Mouse (Mus musculus) ES-Bruce4 (cell line): Measurements from ENCODE around the gene Mutyh. TPM values are rescaled to one million over a fixed set of nuclear protein-coding genes. Genes with fewer than 3 reads are reported as not detected.

Source experiments
- H3K27ac ChIP-seq: 2 replicates; pipeline ENCODE4 v1.5.1; 2012; ENCODE audit warnings: low read length, inconsistent platforms; ENCODE audit not compliant: insufficient read depth
- H3K27me3 ChIP-seq: 2 replicates; pipeline ENCODE4 v1.6.1; 2012; ENCODE audit warnings: mild to moderate bottlenecking, low read length, inconsistent platforms; ENCODE audit not compliant: control insufficient read depth, poor library complexity, insufficient read depth, severe bottlenecking
- H3K36me3 ChIP-seq: 2 replicates; pipeline ENCODE4 v1.6.1; 2012; ENCODE audit warnings: inconsistent platforms, mild to moderate bottlenecking, low read length, moderate library complexity; ENCODE audit not compliant: control insufficient read depth, poor library complexity, insufficient read depth, severe bottlenecking
- H3K4me1 ChIP-seq: one replicate; pipeline ENCODE4 v1.8.1; 2011; ENCODE audit warnings: low read length; ENCODE audit not compliant: control insufficient read depth, insufficient read depth
- H3K4me3 ChIP-seq: 2 replicates; pipeline ENCODE4 v1.5.1; 2011; ENCODE audit warnings: low read depth, mild to moderate bottlenecking, low read length
- H3K9ac ChIP-seq: 2 replicates; pipeline ENCODE4 v1.6.1; 2012; ENCODE audit warnings: low read depth, mild to moderate bottlenecking, inconsistent platforms; ENCODE audit not compliant: poor library complexity, severe bottlenecking
- H3K9me3 ChIP-seq: replicated peaks from 2 replicates; pipeline ENCODE4 v1.6.1; 2012; ENCODE audit warnings: mild to moderate bottlenecking, low read length, inconsistent platforms; ENCODE audit not compliant: control insufficient read depth, poor library complexity, insufficient read depth, severe bottlenecking
- CTCF ChIP-seq: IDR thresholded peaks from one replicate; pipeline ENCODE4 v1.8.1; 2011; ENCODE audit warnings: low read depth, low read length
- EP300 ChIP-seq: IDR thresholded peaks from 2 replicates; pipeline ENCODE4 v1.6.1; 2011; ENCODE audit warnings: low read depth, low read length; ENCODE audit not compliant: insufficient read depth
- POLR2A ChIP-seq: IDR thresholded peaks from one replicate; pipeline ENCODE4 v1.8.1; 2011; ENCODE audit warnings: low read length; ENCODE audit not compliant: insufficient read depth
- polyA plus RNA-seq: library from polyadenylated mRNA; stranded (reverse); fragments of >200 nt; gene quantifications from 2 replicates; pipeline ENCODE4 v1.2.4, GENCODE M21; 2011; ENCODE audit warnings: low read depth; ENCODE audit not compliant: missing spikeins, insufficient read depth, insufficient read length

Gene Mutyh
- polyA plus RNA-seq, 1 experiment, result 30.0 TPM

GRCm38 (mm10) chr4:116840841-116841240 is 33.3 kb downstream of the Mutyh start:
- TF ChIP-seq CTCF, result no peak
- no peak for TF ChIP-seq EP300
- TF ChIP-seq POLR2A, result no peak
- no peaks in the 10 kb centered on the region for H3K4me1 ChIP-seq
- no peak overlapping the region for H3K4me3 ChIP-seq
- no peaks in the 10 kb centered on the region for H3K9me3 ChIP-seq
- H3K27me3 ChIP-seq, result no peaks in the 10 kb centered on the region; the same call in 1 of the 2 replicates
- no peaks in the 10 kb centered on the region for H3K36me3 ChIP-seq
- H3K9ac ChIP-seq, result no peak overlapping the region
- no peak overlapping the region for H3K27ac ChIP-seq

- Histone ChIP-seq H3K27me3 (no peaks in the 10 kb centered on the region; the same call in 1 of the 2 replicates), H3K36me3 (no peaks in the 10 kb centered on the region), H3K4me1 (no peaks in the 10 kb centered on the region), H3K9me3 (no peaks in the 10 kb centered on the region), H3K9ac (no peak overlapping the region), H3K4me3 (no peak overlapping the region), H3K27ac (no peak overlapping the region)
- TF ChIP-seq POLR2A (no peak), CTCF (peak; percentile 51)
Measured at GRCm38 (mm10) chr4:116844324-116844723, 36.8 kb downstream of the Mutyh start.

GRCm38 (mm10) chr4:116849901-116850300 is 42.4 kb downstream of the Mutyh start:
- H3K4me3 ChIP-seq, result no peak overlapping the region
- no peaks in the 10 kb centered on the region for H3K4me1 ChIP-seq
- no peak overlapping the region for H3K9ac ChIP-seq
- no peaks in the 10 kb centered on the region for H3K9me3 ChIP-seq
- no peaks in the 10 kb centered on the region for H3K36me3 ChIP-seq
- no peaks in the 10 kb centered on the region for H3K27me3 ChIP-seq
- TF ChIP-seq EP300 (no peak), CTCF (no peak), POLR2A (no peak)
- H3K27ac ChIP-seq, result no peak overlapping the region

DNA sequence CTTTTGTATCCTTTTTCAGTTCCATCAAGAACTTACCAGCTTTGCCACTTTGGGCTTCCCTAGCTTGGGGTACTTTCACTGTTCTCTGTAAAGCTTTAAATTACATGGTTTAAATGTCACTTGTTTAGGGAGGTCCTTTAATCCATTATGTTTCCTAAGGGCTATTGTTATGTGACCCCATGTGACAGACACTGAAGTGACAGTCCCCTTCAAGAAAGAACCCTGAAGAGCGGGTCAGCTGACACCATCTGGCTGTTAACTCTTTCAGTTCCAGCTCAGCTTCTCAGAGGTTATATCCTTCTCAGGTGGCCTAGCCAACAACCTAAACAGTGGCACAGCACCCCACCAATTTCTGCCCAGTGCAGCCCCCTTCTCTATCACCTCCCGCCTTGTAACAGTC is 46.8 kb downstream of the Mutyh start:
- TF ChIP-seq CTCF, result no peak
- no peak for TF ChIP-seq EP300
- TF ChIP-seq POLR2A, result no peak
- H3K36me3 ChIP-seq, result no peaks in the 10 kb centered on the region
- no peak overlapping the region for H3K27ac ChIP-seq
- no peak overlapping the region for H3K9ac ChIP-seq
- no peaks in the 10 kb centered on the region for H3K9me3 ChIP-seq
- no peaks in the 10 kb centered on the region for H3K27me3 ChIP-seq
- no peaks in the 10 kb centered on the region for H3K4me1 ChIP-seq
- no peak overlapping the region for H3K4me3 ChIP-seq

DNA sequence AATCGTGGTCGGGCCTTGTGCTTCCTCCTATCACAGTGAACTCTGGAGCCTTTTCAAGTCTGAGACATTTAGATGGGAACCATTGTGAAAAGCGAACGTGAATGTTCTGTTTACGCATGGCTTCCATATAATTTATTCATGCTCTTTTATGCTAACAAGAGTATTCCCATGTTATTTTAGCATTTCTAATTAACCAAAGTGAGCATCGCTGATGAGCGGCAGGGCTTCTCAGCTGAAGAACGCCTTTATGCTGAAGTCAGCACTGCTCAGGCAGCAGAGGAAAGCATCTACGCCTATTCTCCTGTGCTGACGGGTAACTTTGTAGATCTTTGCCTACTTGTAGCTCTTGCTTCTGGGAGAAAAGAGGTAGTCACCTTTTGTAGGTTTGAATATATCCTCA is 49.7 kb downstream of the Mutyh start:
- Histone ChIP-seq H3K9ac (no peak overlapping the region), H3K36me3 (no peaks in the 10 kb centered on the region), H3K4me1 (no peaks in the 10 kb centered on the region), H3K27ac (no peak overlapping the region), H3K9me3 (no peaks in the 10 kb centered on the region), H3K27me3 (no peaks in the 10 kb centered on the region), H3K4me3 (no peak overlapping the region)
- TF ChIP-seq CTCF, result no peak
- TF ChIP-seq POLR2A, result no peak

- H3K4me3 ChIP-seq, result no peak overlapping the region
- H3K36me3 ChIP-seq, result no peaks in the 10 kb centered on the region
- H3K4me1 ChIP-seq, result no peaks in the 10 kb centered on the region
- H3K27ac ChIP-seq, result no peak overlapping the region
- H3K9me3 ChIP-seq, result no peaks in the 10 kb centered on the region
- no peaks in the 10 kb centered on the region for H3K27me3 ChIP-seq
- H3K9ac ChIP-seq, result no peak overlapping the region
- no peak for TF ChIP-seq POLR2A
- TF ChIP-seq EP300, result no peak
- TF ChIP-seq CTCF, result no peak
Measured at GRCm38 (mm10) chr4:116859711-116860110, 52.2 kb downstream of the Mutyh start.
